Mouse (Mus musculus): ENCODE data around the gene 2210010C04Rik. TPM values are rescaled to one million over a fixed set of nuclear protein-coding genes. Genes with fewer than 3 reads are reported as not detected.
"Not testable (repeated sequence)": the region's sequence is repeated elsewhere in the genome, so short reads cannot be mapped to it uniquely, and the experiment has no call there.

Gene 2210010C04Rik
- polyA plus RNA-seq, 1 experiment: not detected

GRCm38 (mm10) chr6:41044314-41044713 lies 9.0 kb upstream of the 2210010C04Rik start:
- TF ChIP-seq GATA1 (IDR thresholded peaks at IDR 0.05; ENCODE audit: low read length): no peak

DNA sequence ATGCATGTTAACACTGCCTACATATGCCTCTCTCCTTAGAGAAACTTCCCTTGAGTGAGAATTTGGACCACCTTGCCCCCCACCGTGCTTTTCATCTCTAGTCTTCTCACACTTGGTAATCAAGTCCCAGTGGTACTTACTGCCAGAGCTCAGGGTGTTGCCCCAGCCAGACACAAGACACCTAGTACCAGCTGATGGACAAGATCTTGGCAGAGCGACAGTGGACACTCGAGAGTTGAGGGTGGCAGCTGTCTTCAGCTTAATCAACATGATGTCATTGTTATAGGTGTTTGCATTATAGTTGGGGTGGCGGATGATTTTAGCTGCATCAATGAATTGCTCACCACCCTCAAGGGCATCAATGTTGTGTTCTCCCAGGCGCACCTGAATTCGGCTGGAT lies 2.5 kb downstream of the 2210010C04Rik start:
- TF ChIP-seq GATA1 (IDR thresholded peaks at IDR 0.05; ENCODE audit: low read length): no peak

DNA sequence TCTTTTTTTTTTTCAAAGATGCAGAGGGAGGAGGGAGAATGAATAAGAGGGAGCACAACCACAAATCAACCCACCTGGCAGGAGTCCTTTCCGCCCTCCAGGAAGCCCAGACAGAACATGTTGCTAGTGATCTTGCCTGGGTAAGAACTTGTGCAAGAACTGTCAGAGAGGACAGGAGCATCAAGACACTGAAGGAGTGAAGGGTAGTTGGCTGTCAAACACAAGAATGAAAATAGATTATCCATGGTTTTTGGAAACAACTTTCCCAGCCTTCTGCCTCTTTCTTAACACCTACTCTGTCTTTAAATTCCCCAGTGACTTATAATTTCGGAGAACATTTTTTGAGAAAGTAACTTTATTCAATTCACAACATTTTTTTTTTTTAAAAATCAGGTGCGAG lies 3.1 kb downstream of the 2210010C04Rik start:
- TF ChIP-seq GATA1 (IDR thresholded peaks at IDR 0.05; ENCODE audit: low read length): no peak

- TF ChIP-seq GATA1 (IDR thresholded peaks at IDR 0.05; ENCODE audit: low read length): no peak
Measured at GRCm38 (mm10) chr6:41030821-41031220, 4.5 kb downstream of the 2210010C04Rik start.

- no peak for TF ChIP-seq GATA1 (IDR thresholded peaks at IDR 0.05; ENCODE audit: low read length)
Measured at GRCm38 (mm10) chr6:41027053-41027452, 8.3 kb downstream of the 2210010C04Rik start.

DNA sequence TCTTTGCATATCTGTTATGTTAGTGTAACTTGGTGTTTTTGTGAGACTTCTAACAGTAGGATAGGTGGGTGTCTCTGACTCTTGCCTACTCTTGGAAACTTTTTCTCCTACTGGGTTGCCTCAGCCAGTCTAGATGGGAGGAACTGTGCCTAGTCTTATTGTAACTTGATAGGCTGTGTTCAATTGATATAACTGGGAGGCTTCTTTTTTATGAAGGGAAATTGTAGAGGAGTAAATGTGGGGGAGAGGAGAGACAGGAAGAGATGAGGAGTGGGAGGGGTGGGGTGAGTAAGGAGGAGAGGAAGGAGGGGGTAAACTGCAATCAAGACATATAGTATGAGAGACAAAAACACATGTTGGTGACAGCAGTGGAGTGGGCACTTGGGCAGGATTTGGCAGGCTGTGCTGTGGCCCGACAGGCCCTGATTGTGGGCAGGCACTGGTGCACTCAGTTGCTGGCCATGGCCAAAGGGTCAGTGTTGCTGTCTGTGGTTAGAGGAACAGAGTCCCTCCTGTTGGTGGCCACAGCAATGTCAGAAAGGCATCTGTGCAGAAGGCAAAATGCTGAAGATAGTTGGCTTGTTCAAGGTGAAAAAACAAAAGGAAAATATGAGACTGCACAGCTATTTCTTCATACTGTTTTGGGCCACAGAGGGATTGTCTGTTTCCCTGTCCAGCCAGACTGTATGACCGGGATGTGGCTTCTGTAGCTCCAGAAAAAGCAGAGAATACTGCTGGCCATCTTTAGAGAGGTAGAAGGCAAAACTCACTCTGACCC lies 9.2 kb downstream of the 2210010C04Rik start:
- no peak for TF ChIP-seq GATA1 (IDR thresholded peaks at IDR 0.05; ENCODE audit: low read length)

GRCm38 (mm10) chr6:41019140-41019539 lies 16.2 kb downstream of the 2210010C04Rik start:
- TF ChIP-seq GATA1 (IDR thresholded peaks at IDR 0.05; ENCODE audit: low read length): no peak

DNA sequence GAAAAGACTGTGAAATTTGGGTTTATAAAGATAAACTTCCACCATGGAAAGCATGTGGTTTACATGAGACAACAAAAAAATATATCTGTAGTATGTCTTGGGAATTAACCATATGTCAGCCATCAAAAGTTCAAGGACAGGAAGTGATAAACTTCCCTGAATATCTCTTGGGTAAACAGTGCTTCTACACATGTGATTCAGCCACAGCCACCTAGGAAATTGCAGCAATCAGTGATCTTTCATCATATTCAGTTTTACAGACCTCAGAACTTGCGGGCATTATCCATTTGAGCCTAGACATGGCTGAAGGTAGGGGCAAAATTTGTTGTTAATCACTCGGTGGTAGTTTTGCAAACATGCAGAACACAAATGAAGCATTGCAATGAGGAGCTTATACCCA lies 16.7 kb downstream of the 2210010C04Rik start:
- TF ChIP-seq GATA1 (IDR thresholded peaks at IDR 0.05; ENCODE audit: low read length): no peak

DNA sequence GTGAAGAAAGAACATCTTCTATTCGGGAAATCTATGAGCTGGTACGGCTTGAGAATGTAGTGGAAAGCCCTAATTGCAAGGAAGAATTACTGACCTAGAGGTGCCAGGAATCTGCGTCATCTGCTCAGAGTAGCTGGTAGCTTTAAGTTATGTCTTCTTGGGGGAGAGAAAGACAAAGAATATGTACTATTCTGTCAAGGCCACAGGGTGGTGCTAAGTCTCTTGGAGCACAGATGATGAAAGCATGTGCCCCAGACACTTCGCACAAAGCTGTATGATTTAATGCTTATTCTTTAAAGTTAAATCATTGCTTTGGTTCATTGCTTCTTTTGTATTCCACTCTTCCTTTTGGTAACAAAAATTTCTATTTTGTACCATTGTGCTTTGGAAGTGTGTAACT lies 20.2 kb downstream of the 2210010C04Rik start:
- no peak for TF ChIP-seq GATA1 (IDR thresholded peaks at IDR 0.05; ENCODE audit: low read length)

GRCm38 (mm10) chr6:40999379-40999778 lies 35.9 kb downstream of the 2210010C04Rik start, which contains the start of gene Gm2663:
Gene Gm2663, minus strand, starts transcription at chr6:40999479.
- TF ChIP-seq GATA1 (IDR thresholded peaks at IDR 0.05; ENCODE audit: low read length): not testable (repeated sequence)

Other genes with a start within 250 kb of the 2210010C04Rik start
- gene Moxd2, start 148.0 kb downstream of the 2210010C04Rik start, polyA plus RNA-seq (2012): not detected in 2 replicates
- not detected in 2 replicates for gene Prss58, start 135.1 kb downstream of the 2210010C04Rik start, polyA plus RNA-seq (2012)
- gene 1700074P13Rik, start 95.0 kb downstream of the 2210010C04Rik start, polyA plus RNA-seq (2012): not detected in 2 replicates
- gene Gm4744, start 83.6 kb downstream of the 2210010C04Rik start, polyA plus RNA-seq (2012): not detected in 2 replicates
- gene 1810009J06Rik, start 70.8 kb downstream of the 2210010C04Rik start, polyA plus RNA-seq (2012): not detected in 2 replicates
- gene Gm2663, start 36.0 kb downstream of the 2210010C04Rik start, polyA plus RNA-seq (2012): not detected in 2 replicates

Data from G1E-ER4 (cell line).